Mouse (Mus musculus) spleen, embryonic (tissue): ENCODE measurements around the gene Tuba3a.
"Not testable (repeated sequence)": the region's sequence is repeated elsewhere in the genome, so short reads cannot be mapped to it uniquely, and the experiment has no call there.

Source experiments
- CTCF ChIA-PET: fragments of 350-600 bp; sonication (Branson Sonifier 250); formaldehyde crosslinking; loops from one replicate; lab custom pipeline; 2022; lab: Charles Lee

Gene Tuba3a

GRCm38 (mm10) chr6:125307091-125307490 lies 21.2 kb upstream of the Tuba3a start:
- CTCF ChIA-PET = no interaction called here

DNA sequence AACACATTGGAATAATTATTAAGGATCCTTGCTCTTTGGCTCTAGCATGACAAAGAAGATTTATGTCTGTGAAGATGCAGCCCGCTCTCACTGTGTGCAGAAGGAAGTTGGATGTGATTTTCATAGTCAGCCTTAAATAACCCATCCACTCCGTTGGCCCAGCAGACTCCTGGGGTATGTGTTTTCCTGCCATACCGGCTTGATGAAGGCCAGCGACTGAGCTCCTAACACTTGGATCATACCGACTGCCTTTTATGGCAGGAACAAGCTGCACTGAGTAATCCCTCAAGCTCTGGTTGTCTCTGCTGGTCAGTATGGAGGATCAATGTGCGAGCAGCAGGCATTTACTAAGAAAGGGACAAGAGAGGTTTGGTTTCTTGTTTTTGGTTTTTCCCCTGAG lies 19.6 kb upstream of the Tuba3a start:
- CTCF ChIA-PET = no interaction called here

- CTCF ChIA-PET = interaction anchor here (0.5 to 0.9 kb wide), 2 partner anchors 45 to 59 kb away, joined by 3 to 6 read pairs; no protein-coding TSS in a partner anchor
Measured at GRCm38 (mm10) chr6:125304408-125304807, 18.6 kb upstream of the Tuba3a start.

GRCm38 (mm10) chr6:125303242-125303641 lies 17.4 kb upstream of the Tuba3a start:
- CTCF ChIA-PET = no interaction called here

DNA sequence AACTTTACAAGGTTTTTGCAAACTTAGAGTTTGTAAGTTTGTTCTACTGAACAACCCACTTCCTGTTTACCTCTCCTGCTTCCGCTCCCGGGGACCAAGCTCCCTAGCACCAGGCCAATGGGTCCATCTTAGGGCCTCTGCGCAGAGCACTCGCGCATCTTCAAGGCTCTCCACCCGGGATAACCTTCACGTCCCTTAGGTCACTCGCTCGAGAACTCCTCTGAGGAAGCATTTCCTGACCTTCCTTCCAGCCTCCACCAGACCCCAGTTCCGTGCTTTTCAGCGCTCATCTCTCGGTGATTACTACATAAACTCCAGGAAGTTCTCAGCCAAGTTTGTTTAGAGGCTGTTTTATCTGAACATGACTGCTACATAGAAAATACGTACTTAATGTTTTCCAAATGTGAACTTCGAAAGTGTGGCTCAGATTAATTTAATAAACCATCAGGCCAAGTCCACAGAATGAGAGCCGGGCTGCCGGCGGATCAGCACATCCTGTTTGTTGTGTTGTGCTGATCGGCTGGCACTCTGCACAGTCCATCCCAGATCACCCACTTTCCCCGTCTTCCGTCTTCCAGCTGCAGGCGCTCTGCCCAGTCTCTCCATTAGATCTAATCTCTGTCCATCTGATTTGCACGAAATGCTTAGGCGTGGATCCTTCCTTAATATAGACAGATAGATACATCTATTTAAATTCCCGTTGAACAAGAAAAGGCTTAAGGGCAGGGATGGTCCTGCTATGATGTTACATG lies 16.6 kb upstream of the Tuba3a start:
- CTCF ChIA-PET = no interaction called here

DNA sequence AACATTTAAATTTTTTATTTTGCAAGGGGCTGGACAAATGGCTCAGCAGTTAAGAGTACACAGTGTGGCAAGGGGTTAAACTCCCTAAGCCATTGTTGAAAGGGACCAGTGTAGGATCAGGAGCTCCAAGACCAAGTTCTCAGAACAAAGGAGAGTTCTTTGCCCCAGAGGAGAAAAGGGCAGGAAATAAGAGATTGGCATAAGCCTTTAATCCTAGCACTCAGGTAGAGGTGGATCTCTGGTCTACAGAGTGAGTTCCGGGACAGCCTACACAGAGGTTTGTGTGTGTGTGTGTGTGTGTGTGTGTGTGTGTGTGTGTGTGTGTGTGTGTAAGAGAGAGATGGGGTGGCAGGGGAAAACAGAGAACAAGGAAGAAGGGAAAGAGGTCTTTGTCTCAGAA lies 15.1 kb upstream of the Tuba3a start:
- CTCF ChIA-PET = no interaction called here

GRCm38 (mm10) chr6:125297149-125297820 lies 11.4 kb upstream of the Tuba3a start:
- CTCF ChIA-PET = no interaction called here

- CTCF ChIA-PET = no interaction called here
Measured at GRCm38 (mm10) chr6:125294049-125294448, 8.2 kb upstream of the Tuba3a start.

- CTCF ChIA-PET = no interaction called here
Measured at GRCm38 (mm10) chr6:125292256-125292655, 6.4 kb upstream of the Tuba3a start.

DNA sequence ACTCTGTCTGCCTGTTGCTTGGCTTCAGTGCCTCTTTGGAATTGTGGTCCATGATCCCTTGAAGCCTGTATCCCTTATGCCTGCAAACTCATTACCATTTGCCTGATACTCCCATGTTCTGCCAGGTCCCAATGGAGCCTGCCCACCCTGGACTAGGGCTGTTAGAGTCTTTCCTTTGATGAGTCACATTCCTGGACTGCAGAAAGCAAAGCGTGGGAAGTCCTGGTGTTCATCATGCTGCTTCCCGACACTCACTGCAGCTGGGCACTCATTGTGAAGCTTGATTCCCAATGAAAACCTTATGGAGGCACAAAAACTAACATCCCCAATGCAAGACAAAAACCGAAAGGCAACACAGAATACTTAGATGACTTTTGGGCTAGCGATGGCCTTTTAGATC lies 5.5 kb upstream of the Tuba3a start:
- CTCF ChIA-PET = interaction anchor here (0.7 kb wide), 1 partner anchor 55 kb away, joined by 9 read pairs; no protein-coding TSS in a partner anchor

DNA sequence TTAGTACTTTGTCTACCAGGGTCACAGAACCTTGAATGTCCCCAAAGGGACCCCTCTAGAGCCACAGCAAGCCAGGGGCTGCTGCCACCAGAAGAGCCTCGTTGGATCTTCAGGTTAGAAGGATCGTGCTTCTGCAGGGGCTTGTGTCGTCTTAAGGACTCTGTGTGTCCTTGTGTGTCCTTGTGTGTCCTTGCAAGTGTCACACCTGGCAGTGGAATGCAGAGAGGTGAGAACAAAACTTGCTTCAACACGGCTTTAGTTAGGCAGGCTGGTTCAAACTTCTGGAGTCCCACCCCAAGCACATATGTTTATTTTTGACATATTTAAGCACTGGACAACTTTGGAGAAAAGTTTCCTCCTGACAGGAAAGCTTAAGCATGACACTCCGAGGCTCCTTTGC lies 2.9 kb upstream of the Tuba3a start:
- CTCF ChIA-PET = no interaction called here

- CTCF ChIA-PET = no interaction called here
Measured at GRCm38 (mm10) chr6:125286944-125287343, 1.1 kb upstream of the Tuba3a start.

DNA sequence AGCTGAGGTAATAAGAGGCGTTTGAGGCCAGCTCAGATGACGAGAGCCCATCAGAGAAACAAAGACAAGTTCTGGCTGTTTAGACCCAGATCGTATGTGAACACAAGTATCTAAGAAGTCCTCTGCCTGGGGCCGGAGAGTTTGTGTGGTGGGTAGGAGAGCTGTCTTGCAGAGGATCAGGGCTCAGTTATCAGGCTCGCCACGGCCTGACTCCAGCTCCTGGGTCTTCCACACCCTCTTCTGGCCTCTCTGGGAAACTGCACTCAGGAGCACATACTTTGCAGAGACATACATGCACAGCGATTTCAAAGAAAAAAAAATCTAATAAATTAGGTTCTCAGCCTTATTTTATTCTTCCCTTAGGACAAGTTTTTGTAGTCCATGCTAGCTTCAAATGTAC lies 1.1 kb downstream of the Tuba3a start:
- CTCF ChIA-PET = no interaction called here

- CTCF ChIA-PET = no interaction called here
Measured at GRCm38 (mm10) chr6:125284250-125284649, 1.6 kb downstream of the Tuba3a start.

GRCm38 (mm10) chr6:125282721-125283120 lies 3.1 kb downstream of the Tuba3a start:
- CTCF ChIA-PET = not testable (repeated sequence)

DNA sequence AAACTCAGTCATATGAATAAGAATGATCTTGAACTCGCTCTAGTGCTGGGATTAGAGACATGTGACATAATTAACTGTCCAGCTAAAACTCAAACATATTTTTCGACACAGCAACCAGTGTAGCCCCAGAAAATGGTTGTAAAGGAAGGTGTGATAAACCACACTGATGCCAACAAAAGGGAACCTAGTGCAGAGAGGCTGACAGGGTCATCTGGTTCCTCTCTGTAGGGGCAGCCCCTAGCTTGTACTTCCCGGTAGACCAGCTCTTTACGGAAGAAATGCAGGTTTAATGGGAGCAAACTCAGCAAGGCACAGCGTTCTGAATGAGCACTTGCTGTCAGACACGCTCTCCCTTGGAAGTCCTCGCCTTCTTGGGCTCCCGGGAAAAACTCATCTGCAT lies 6.1 kb downstream of the Tuba3a start:
- CTCF ChIA-PET = no interaction called here

DNA sequence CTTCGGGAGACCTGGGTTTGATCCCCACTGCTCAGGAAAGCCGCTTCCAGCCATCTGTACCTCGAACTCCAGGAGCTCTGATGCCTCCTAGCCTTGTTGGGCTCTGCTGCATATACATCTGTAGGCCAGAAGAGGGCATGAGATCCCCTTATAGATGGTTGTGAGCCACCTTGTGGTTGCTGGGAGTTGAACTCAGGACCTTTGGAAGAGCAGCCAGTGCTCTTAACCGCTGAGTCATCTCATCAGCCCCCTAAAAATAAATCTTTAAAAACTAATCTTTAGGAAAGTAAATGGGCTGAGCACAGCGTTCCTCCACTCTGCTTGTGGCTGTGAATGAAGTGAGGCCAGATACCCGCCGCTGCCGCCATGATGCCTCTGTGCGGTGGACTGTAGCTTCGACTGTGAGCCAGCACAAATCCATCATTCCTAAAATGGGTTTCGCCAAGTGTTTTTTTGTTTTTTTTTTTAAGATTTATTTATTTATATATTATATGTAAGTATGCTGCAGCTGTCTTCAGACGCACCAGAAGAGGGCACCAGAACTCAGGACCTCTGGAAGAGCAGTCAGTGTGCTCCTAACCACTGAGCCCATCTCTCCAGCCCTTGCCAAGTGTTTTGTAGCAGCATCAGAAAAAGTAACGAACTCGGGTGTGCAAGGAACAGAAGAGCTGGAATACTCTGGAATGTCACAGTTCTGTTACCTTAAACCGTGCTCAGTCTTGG lies 10.8 kb downstream of the Tuba3a start:
- CTCF ChIA-PET = interaction anchor here (0.7 to 1.9 kb wide), 4 partner anchors 44 to 114 kb away, joined by 3 to 6 read pairs (median 4); no protein-coding TSS in a partner anchor

DNA sequence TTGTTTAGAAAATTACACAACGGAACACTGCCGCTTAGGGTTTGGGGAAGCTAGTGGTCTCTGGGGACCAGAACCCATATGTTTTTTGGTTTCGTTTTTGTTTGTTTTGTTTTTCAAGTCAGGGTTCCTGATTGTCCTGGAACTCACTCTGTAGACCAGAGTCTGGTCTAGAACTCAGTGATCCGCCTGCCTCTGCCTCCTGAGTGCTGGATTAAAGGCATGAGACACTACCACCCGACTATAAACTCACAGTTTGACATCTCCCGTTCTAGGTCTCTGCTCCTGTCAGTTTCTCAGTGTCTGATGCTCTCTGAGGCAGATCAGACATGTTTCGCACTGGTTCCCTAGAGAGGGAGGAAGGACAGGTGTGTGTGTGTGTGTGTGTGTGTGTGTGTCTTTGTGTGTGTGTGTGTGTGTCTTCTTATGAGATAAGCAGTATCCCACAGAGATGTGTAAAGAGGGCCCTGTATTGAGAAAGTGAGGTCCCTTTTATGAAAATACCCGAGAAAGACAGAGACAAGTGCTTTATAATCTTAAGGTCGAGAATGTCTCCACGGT lies 13.5 kb downstream of the Tuba3a start:
- CTCF ChIA-PET = interaction anchor here (0.8 to 2.3 kb wide), 6 partner anchors 18 to 112 kb away, joined by 3 to 13 read pairs (median 4); no protein-coding TSS in a partner anchor

DNA sequence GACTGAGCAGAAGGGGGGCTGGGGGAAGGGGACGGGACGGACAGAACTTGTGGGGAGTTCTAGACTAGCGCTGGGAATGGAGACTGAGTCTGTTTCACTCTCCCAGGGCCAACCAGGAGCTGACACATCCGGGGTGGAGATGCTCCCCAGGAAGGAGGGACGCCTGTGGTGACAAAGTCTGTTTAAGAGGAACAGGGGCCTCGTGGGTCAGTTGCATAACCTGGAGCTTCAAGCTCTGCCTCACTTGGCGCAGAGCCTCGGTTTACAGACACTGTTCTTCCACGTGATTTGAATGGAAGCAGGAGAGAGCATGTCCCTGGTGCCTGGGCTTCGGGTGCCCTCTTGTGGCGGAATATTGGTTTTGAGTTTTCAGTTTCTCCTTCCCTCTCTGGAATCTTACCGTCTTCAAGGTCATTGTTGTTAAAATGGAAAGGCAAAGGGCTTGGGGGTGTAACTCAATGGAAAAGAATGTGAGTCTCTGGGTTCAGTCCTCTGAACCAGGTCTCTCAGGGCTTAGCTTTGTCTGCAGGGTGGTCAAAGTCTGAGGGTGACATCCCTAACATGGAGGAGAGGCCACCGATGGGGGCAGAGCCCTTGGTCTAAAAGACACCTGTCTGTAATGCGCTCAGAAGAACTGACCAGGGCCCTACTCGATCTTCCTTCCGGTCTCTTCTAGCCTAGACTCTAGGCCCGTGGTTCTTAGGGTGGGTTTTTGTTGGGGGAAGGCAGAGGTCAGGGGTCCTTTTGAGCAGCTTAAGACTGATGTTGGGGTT lies 14.2 kb downstream of the Tuba3a start:
- CTCF ChIA-PET = interaction anchor here (0.6 to 2.3 kb wide), 7 partner anchors 17 to 112 kb away, joined by 3 to 13 read pairs (median 3); no protein-coding TSS in a partner anchor

- CTCF ChIA-PET = interaction anchor here (0.7 kb wide), 1 partner anchor 1304 kb away, joined by 3 read pairs; no protein-coding TSS in a partner anchor
Measured at GRCm38 (mm10) chr6:125268799-125269198, 17.0 kb downstream of the Tuba3a start.

GRCm38 (mm10) chr6:125267469-125267868 lies 18.4 kb downstream of the Tuba3a start:
- CTCF ChIA-PET = no interaction called here
